Mouse (Mus musculus) olfactory bulb, adult 2 months (tissue): ENCODE data around the gene Degs2.

Experiments used
- CTCF ChIP-seq: fragments of 200-500 bp; IDR thresholded peaks from 2 replicates; pipeline ENCODE4 v1.5.1; 2012; ENCODE audit warnings: low read depth, mild to moderate bottlenecking, low read length, moderate library complexity; ENCODE audit not compliant: insufficient read depth
- POLR2A ChIP-seq: fragments of 200-500 bp; IDR thresholded peaks from 2 replicates; pipeline ENCODE4 v1.6.1; 2012; ENCODE audit warnings: mild to moderate bottlenecking, low read depth, low read length, moderate library complexity; ENCODE audit not compliant: insufficient read depth

DNA sequence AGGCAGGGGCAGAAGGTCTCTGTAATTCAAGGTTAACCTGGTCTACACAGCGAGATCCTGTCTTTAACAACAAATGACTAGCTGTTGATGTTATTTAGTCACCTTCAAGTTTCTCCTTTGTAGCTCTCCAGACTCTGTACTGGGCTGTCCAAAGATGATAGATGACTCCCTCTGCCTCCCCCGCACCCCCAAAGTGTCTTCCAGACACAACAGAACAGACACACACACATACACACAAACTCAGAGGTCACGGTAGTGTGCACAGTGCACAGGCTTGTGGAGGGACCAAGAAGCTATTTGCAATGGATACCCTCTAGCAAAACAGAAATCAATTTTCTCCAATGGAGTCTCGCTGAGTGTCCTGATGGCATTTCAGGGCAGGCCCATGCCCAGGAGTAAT, 40.1 kb upstream of the Degs2 start:
- no peak for TF ChIP-seq POLR2A
- TF ChIP-seq CTCF = no peak
